Mouse (Mus musculus): ENCODE data around the gene Plb1. TPM values are rescaled to one million over a fixed set of nuclear protein-coding genes. Genes with fewer than 3 reads are reported as not detected.
A peak's percentile ranks its signal among the peaks of the same experiment; 100 is the strongest.

Gene Plb1
- polyA plus RNA-seq, 1 experiment from 2014 or later, result 1.4 TPM

DNA sequence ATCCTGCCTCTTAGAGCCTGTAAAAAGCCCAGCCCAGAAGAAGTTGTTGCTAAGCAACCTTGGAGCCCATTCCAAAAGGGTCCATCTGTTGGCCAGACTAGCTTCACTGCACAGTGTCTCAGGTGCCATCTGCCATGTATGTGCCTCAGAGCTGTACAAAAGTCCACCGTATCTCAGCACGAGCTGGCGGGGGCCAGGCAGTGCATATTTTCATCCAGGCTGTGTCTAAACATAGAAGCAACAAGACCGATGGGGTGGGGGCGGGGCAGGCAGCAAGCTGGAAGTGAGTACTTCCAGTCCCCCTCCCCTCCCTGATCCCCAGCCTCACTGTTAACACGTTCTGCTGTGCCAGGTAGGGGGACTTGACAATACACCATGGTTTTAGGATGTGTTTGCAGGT lies 102.7 kb downstream of the Plb1 start:
- no peak overlapping the region for H3K9ac ChIP-seq (ENCODE audit: low read length)
- WGBS, result 16% methylated on average over 6 of the region's 6 CpGs

DNA sequence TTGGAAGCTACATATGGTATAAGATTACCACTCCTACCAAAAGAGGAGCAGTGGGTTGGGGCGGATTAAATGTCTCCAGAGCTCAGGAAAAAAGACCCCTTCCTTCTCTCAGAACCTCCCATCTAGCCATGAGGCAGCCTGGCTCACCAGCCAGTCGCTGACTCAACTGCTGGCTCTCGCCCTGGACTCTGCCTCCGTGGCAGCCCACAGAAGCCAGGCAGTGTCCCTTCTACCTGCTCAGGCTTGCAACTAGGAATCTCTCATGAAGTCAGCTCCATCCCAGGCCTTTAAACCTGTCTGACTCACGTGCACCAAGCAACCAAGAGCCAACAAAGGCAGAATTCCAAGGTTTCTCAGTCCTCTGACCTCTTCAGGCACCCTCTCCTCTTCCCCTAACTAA lies 103.6 kb downstream of the Plb1 start:
- Histone ChIP-seq H3K9ac (ENCODE audit: low read length) (no peak overlapping the region), H3K27me3 (ENCODE audit: control insufficient read depth, insufficient read depth, low read length) (no peaks in the 10 kb centered on the region), H3K4me2 (ENCODE audit: low read depth, low read length) (no peak overlapping the region), H3K4me3 (replicated peaks; ENCODE audit: low read length) (no peak overlapping the region), H3K4me1 (ENCODE audit: control insufficient read depth, insufficient read depth, low read length) (peaks cover 37% of the 10 kb centered on the region), H3K9me3 (replicated peaks; ENCODE audit: control insufficient read depth, low read length) (no peaks in the 10 kb centered on the region), H3K36me3 (ENCODE audit: control insufficient read depth, insufficient read depth, low read length) (no peaks in the 10 kb centered on the region), H3K27ac (ENCODE audit: low read length) (peak overlapping the region; percentile 84)
- 42% methylated on average over 5 of the region's 5 CpGs for WGBS
- ATAC-seq (ENCODE audit: insufficient read depth, low FRiP score), result no peak; the same call in 1 of the 2 replicates

More for the DNA sequence above, 102.7 kb downstream of the Plb1 start:
- H3K4me3 ChIP-seq (replicated peaks; ENCODE audit: low read length), result no peak overlapping the region
- H3K4me2 ChIP-seq (ENCODE audit: low read depth, low read length), result 0 out of 2 replicates have a peak overlapping the region, but pooled peaks have one; percentile 11
- no peaks in the 10 kb centered on the region for H3K27me3 ChIP-seq (ENCODE audit: control insufficient read depth, insufficient read depth, low read length)
- peaks cover 35% of the 10 kb centered on the region for H3K4me1 ChIP-seq (ENCODE audit: control insufficient read depth, insufficient read depth, low read length)
- peak; percentile 77 for ATAC-seq (ENCODE audit: insufficient read depth, low FRiP score)
- no peaks in the 10 kb centered on the region for H3K9me3 ChIP-seq (replicated peaks; ENCODE audit: control insufficient read depth, low read length)
- peak overlapping the region; percentile 84 for H3K27ac ChIP-seq (ENCODE audit: low read length)
- H3K36me3 ChIP-seq (ENCODE audit: control insufficient read depth, insufficient read depth, low read length), result no peaks in the 10 kb centered on the region

GRCm38 (mm10) chr5:32337336-32337735 lies 104.8 kb downstream of the Plb1 start:
- WGBS, result 43% methylated on average over 1 of the region's 1 CpGs
- Histone ChIP-seq H3K4me3 (replicated peaks; ENCODE audit: low read length) (no peak overlapping the region), H3K27ac (ENCODE audit: low read length) (peak overlapping the region; percentile 84), H3K4me2 (ENCODE audit: low read depth, low read length) (0 out of 2 replicates have a peak overlapping the region, but pooled peaks have one; percentile 3), H3K36me3 (ENCODE audit: control insufficient read depth, insufficient read depth, low read length) (no peaks in the 10 kb centered on the region), H3K4me1 (ENCODE audit: control insufficient read depth, insufficient read depth, low read length) (peaks cover 39% of the 10 kb centered on the region), H3K9ac (ENCODE audit: low read length) (no peak overlapping the region; the same call in 1 of the 2 replicates), H3K9me3 (replicated peaks; ENCODE audit: control insufficient read depth, low read length) (no peaks in the 10 kb centered on the region), H3K27me3 (ENCODE audit: control insufficient read depth, insufficient read depth, low read length) (no peaks in the 10 kb centered on the region)
- ATAC-seq (ENCODE audit: insufficient read depth, low FRiP score), result no peak

- Histone ChIP-seq H3K27ac (ENCODE audit: low read length) (peak overlapping the region; percentile 84), H3K9me3 (replicated peaks; ENCODE audit: control insufficient read depth, low read length) (no peaks in the 10 kb centered on the region), H3K4me1 (ENCODE audit: control insufficient read depth, insufficient read depth, low read length) (peaks cover 36% of the 10 kb centered on the region), H3K27me3 (ENCODE audit: control insufficient read depth, insufficient read depth, low read length) (no peaks in the 10 kb centered on the region), H3K36me3 (ENCODE audit: control insufficient read depth, insufficient read depth, low read length) (no peaks in the 10 kb centered on the region), H3K4me2 (ENCODE audit: low read depth, low read length) (no peak overlapping the region), H3K4me3 (replicated peaks; ENCODE audit: low read length) (no peak overlapping the region), H3K9ac (ENCODE audit: low read length) (no peak overlapping the region)
- no peak for ATAC-seq (ENCODE audit: insufficient read depth, low FRiP score)
- 18% methylated on average over 2 of the region's 2 CpGs for WGBS
Measured at GRCm38 (mm10) chr5:32338339-32338738, 105.8 kb downstream of the Plb1 start.

GRCm38 (mm10) chr5:32338766-32339165 lies 106.3 kb downstream of the Plb1 start:
- no peaks in the 10 kb centered on the region for H3K9me3 ChIP-seq (replicated peaks; ENCODE audit: control insufficient read depth, low read length)
- no peak overlapping the region for H3K9ac ChIP-seq (ENCODE audit: low read length)
- WGBS, result 62% methylated on average over 3 of the region's 3 CpGs
- no peaks in the 10 kb centered on the region for H3K36me3 ChIP-seq (ENCODE audit: control insufficient read depth, insufficient read depth, low read length)
- peak overlapping the region; percentile 84 for H3K27ac ChIP-seq (ENCODE audit: low read length)
- H3K4me2 ChIP-seq (ENCODE audit: low read depth, low read length), result no peak overlapping the region
- H3K27me3 ChIP-seq (ENCODE audit: control insufficient read depth, insufficient read depth, low read length), result no peaks in the 10 kb centered on the region
- no peak for ATAC-seq (ENCODE audit: insufficient read depth, low FRiP score)
- H3K4me3 ChIP-seq (replicated peaks; ENCODE audit: low read length), result no peak overlapping the region
- H3K4me1 ChIP-seq (ENCODE audit: control insufficient read depth, insufficient read depth, low read length), result peaks cover 36% of the 10 kb centered on the region

- Histone ChIP-seq H3K4me1 (ENCODE audit: control insufficient read depth, insufficient read depth, low read length) (peaks cover 30% of the 10 kb centered on the region), H3K36me3 (ENCODE audit: control insufficient read depth, insufficient read depth, low read length) (no peaks in the 10 kb centered on the region), H3K9me3 (replicated peaks; ENCODE audit: control insufficient read depth, low read length) (no peaks in the 10 kb centered on the region), H3K4me2 (ENCODE audit: low read depth, low read length) (no peak overlapping the region), H3K4me3 (replicated peaks; ENCODE audit: low read length) (no peak overlapping the region), H3K27me3 (ENCODE audit: control insufficient read depth, insufficient read depth, low read length) (no peaks in the 10 kb centered on the region), H3K9ac (ENCODE audit: low read length) (no peak overlapping the region), H3K27ac (ENCODE audit: low read length) (no peak overlapping the region)
- no peak for ATAC-seq (ENCODE audit: insufficient read depth, low FRiP score)
- WGBS, result 61% methylated on average over 1 of the region's 1 CpGs
Measured at GRCm38 (mm10) chr5:32340246-32340645, 107.7 kb downstream of the Plb1 start.

DNA sequence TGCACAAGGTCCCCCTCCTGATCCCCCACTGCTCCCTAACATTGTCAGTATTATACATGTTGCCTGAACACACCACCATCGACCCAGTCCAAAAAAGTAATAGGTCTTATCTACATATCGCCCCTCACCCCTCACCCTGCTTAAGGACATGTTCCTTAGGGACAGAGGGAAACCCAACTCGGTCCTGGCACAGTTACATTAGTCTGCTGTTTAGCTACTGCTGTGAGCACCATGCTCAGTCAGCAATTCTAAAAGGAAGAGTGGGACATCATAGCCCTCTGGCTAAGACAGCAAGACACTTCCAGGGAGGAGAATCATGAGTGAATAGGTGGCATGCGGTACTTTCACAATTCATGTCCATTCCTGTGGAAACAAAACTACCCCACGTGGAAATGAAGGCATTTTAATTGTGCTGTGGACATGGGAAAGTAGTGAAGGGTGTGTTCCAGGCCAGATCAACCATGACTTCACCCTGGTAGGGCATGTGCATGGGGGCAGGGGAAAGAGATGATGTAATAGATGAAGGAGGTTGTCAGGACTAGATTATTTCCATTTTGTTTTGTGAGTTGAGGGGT lies 110.3 kb downstream of the Plb1 start:
- ATAC-seq (ENCODE audit: insufficient read depth, low FRiP score), result no peak
- Histone ChIP-seq H3K9ac (ENCODE audit: low read length) (no peak overlapping the region), H3K27ac (ENCODE audit: low read length) (no peak overlapping the region), H3K4me3 (replicated peaks; ENCODE audit: low read length) (no peak overlapping the region), H3K9me3 (replicated peaks; ENCODE audit: control insufficient read depth, low read length) (no peaks in the 10 kb centered on the region), H3K27me3 (ENCODE audit: control insufficient read depth, insufficient read depth, low read length) (no peaks in the 10 kb centered on the region), H3K4me2 (ENCODE audit: low read depth, low read length) (no peak overlapping the region), H3K4me1 (ENCODE audit: control insufficient read depth, insufficient read depth, low read length) (peaks cover 28% of the 10 kb centered on the region), H3K36me3 (ENCODE audit: control insufficient read depth, insufficient read depth, low read length) (no peaks in the 10 kb centered on the region)
- WGBS, result 65% methylated on average over 5 of the region's 5 CpGs

GRCm38 (mm10) chr5:32346025-32346912 lies 113.8 kb downstream of the Plb1 start:
- Histone ChIP-seq H3K9ac (ENCODE audit: low read length) (peak overlapping the region; percentile 50), H3K4me3 (replicated peaks; ENCODE audit: low read length) (peak overlapping the region; percentile 13; the same call in 1 of the 2 replicates), H3K27me3 (ENCODE audit: control insufficient read depth, insufficient read depth, low read length) (no peaks in the 10 kb centered on the region), H3K4me1 (ENCODE audit: control insufficient read depth, insufficient read depth, low read length) (peaks cover 38% of the 10 kb centered on the region), H3K36me3 (ENCODE audit: control insufficient read depth, insufficient read depth, low read length) (no peaks in the 10 kb centered on the region), H3K9me3 (replicated peaks; ENCODE audit: control insufficient read depth, low read length) (no peaks in the 10 kb centered on the region), H3K27ac (ENCODE audit: low read length) (peak overlapping the region; percentile 96), H3K4me2 (ENCODE audit: low read depth, low read length) (peak overlapping the region; percentile 42)
- peak; percentile 91 for ATAC-seq (ENCODE audit: insufficient read depth, low FRiP score)
- WGBS, result 16% methylated on average over 10 of the region's 10 CpGs

DNA sequence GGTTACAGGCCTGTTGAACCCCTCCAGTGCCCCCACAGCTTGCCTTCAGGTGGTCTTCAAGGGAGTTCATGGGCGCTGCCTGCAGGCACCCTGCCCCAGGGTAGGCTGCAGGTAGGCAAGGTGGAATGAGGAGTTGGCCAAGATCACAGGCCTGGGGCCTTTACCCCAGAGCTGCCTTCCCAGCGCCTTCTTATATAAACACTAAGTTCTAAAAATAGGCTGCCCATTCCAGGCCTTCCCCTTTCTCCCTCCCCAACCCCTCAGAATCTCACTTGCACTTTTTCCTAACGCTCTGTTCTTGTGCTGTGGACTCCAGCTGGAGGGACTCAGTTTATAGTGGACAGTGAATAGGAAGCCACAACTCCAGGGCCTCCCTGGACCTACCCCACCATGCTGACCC lies 117.2 kb downstream of the Plb1 start:
- Histone ChIP-seq H3K4me2 (ENCODE audit: low read depth, low read length) (no peak overlapping the region), H3K9ac (ENCODE audit: low read length) (no peak overlapping the region; the same call in 1 of the 2 replicates), H3K27ac (ENCODE audit: low read length) (peak overlapping the region; percentile 81), H3K9me3 (replicated peaks; ENCODE audit: control insufficient read depth, low read length) (no peaks in the 10 kb centered on the region), H3K4me1 (ENCODE audit: control insufficient read depth, insufficient read depth, low read length) (peaks cover 38% of the 10 kb centered on the region), H3K4me3 (replicated peaks; ENCODE audit: low read length) (no peak overlapping the region), H3K36me3 (ENCODE audit: control insufficient read depth, insufficient read depth, low read length) (no peaks in the 10 kb centered on the region), H3K27me3 (ENCODE audit: control insufficient read depth, insufficient read depth, low read length) (no peaks in the 10 kb centered on the region)
- 25% methylated on average over 3 of the region's 3 CpGs for WGBS
- ATAC-seq (ENCODE audit: insufficient read depth, low FRiP score), result peak; percentile 12; the same call in 1 of the 2 replicates
